Mouse (Mus musculus): Measurements from ENCODE around the gene Ube2j1.

Gene Ube2j1

DNA sequence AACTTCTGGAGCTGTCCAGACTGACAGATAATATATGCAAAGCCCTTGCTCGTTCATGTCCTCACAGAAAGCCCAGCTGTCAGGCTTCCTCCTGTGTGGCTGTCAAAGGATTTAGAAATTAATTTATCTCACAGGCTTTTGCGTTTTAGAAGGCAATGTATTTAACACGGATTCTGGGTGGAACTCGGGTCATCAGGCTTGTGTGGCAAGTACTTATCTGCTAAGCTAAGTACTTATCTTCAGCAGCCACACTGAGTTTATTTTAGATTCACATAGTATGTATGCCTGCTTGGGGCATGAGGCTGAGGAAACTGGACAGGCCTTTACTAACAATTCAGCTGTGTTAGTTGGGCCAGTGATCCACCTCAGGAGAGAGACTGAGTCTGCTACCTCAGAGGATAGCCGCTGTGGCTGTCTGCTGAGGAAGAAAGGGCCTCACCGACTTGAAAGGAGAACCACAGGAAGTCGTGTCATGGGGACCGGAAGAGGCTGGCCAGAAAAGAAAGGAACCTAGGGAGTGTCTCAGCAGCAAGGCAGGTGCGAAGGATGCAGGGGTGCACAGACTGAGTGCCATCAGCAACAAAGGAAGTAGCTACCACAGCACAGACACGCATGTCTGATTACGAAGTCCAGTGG lies 41.4 kb downstream of the Ube2j1 start:
- no peak for DNase-seq

DNA sequence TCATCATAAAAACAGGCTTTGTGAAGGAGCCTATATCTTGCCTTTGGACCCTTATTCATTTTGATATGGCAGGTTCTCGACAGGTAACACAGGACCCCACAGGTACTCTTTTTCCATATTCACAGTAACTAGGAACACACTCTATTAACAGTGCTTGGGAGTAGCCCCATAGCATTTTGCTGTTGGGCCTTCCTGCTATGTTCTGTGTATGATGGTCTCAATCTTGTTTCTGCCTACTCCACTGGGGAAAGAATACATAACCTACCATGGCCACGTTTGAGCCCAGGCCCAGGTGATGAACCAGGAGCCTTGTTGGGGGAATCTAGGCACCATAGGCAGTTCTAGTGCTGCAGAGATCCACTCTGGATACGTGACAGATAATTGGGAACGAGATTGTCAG lies 43.2 kb downstream of the Ube2j1 start:
- no peak for DNase-seq

DNA sequence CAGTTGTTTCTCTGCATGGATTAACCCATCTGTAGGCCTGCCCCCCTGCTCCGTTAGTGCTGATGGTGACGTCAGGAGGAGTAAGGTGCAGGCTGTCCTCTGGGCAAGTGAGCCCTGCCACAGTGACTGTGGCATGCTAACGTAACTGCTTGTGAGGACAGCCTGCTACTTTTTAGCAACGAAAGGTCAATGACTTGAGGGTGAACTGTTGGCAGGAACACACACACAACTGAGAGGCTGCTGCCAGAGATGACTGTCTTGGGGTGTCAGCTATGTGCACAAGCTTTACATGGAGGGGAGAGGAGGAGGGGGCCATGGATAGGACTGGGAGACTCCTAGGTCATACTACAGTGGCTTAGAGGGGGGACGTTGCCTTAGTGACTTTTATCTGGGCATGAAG lies 43.6 kb downstream of the Ube2j1 start:
- no peak for DNase-seq

DNA sequence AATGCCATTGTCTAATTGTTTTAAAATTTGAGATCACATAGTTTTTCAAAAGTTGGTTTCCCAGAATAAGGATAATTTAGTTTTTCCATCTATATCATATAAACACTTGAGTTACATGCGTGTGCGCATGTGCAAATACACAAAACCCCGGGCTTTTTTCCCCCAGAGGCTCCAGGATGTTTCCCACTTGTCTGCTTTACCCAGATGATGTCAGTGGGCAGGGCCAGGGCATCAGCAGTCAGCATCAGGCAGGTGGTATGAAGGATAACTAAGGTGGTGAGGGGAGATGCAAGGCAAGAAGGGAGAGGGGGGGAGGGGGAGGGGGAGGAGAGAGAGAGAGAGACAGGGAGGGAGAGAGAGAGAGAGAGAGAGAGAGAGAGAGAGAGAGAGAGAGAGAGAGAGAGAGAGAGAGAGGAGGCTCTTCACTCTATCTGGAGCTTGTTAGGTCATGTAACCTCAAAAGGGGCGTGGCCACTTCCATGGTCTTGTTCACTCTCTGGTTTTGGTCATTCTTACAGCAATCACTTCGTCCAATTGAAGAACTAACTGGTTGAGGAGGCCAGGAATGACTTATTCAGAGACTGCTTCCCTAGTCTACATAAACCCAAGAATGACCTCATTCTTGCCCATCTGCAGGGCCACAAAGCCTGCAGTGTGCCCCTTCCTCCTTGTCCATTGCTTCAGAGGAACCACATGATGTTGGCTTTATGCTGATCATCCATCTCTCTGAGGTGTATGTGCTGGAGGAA lies 44.7 kb downstream of the Ube2j1 start:
- no peak for DNase-seq

DNA sequence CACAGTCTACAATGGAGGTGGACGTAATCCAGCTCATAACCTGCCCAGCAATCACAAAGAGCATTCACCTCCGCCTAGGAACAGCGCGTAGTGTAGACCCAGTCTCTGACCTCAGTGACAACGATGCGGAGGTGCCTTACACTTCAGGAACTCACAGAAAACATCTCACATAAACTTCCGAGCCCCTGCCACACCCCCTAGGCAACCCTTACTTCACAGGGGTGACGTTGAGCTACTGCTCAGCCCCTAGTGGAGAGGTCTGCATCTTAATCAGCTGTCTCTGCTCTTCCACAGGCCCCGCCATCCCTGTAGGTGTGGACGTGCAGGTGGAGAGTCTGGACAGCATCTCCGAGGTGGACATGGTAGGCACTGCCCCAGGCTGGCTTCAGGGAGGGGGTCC lies 45.9 kb downstream of the Ube2j1 start:
- DNase-seq = no peak

DNA sequence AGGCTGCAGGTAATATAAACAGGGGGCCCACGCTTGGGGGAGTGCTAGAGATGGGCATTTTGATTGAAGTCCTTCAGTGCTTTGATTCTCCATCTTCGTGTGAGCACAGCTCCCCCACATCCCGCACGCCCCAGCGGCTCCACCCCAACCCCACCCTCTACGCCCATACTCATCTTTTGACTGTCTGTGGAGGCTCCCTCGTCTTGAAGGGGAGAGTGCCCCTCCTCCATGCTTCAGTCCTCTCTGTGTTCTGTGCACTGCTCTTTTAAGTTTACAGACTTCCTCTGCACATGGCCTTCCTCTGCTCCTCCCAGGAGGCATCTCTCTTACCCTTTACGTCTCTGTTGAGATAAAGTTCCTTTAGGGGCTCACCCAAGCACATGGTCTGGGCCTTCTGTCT lies 46.5 kb downstream of the Ube2j1 start:
- no peak for DNase-seq

DNA sequence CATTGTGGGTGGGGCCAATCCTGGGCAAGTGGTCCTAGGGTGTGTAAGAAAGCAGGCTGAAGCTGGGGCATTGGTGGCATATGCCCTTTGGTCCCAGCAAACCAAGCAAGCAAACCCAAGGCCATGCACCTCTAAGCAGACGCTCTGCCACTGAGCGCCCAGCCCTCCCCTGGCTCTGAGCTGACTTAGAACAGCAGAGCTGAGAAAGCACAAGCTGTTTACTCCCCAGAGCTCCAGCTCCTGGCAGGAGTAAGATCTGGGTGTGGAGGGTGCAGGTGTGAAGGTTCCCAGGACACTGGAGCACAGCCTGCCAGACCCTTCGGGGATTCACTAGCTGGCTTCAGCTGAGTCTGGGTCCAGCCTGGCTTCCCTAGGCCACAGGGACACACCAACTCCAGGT lies 47.3 kb downstream of the Ube2j1 start:
- DNase-seq = no peak

DNA sequence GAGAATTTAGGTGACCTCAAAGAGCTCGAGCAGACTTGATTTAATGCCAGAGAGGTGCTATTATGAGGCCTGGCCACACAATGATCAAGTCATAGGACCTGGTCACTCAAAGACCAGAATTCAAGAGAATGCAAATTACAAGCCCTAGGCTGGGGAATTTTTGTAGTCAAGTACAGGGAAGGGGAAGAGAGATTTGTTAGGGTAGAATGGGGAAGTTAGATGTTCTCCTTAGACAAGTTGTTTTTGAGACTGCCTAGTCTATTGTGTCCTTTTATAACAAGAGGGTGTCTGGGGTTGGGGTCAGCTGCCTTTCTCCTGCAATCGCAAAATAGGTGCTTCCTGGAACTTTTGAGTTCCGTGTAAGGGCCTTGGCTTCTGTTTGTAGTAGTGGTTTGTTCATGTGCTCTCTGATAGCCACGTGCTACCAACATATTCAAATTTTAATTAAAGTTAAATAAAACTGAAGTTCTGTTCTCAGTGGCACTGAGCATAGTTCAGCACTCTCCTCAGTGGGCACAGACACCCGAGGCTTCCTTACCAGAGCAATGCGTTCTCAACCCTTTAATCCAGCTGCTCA lies 68.0 kb downstream of the Ube2j1 start:
- DNase-seq = no peak
